Mouse (Mus musculus): ENCODE measurements around the gene Cdc25a.

DNA sequence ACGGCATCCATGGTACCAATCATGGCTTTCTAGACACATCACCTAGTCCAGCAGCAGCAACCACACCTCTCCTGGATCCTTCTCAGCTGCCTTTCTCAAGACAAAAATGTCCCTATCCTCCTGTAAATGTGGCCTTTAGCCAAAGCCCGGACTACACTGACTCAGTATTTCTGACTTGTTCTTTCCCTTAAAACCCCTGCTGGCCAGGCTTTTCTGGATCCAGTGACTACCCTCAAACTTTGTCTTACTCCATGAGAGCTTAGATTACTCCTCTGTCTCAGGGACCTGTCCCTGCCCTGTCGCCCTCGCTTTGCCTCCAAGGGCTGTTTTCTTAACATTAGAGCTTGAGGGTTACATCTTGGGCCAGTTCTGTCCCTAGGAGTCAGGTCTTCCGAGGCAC lies 25.3 kb upstream of the Cdc25a start:
- TF ChIP-seq CTCF (IDR thresholded peaks at IDR 0.05; ENCODE audit: low read depth, low read length) (no peak), POLR2A (IDR thresholded peaks at IDR 0.05; ENCODE audit: insufficient read depth, low read length) (no peak)
